Mouse (Mus musculus): Measurements from ENCODE around the gene Rnaseh1. TPM values are rescaled to one million over a fixed set of nuclear protein-coding genes. Genes with fewer than 3 reads are reported as not detected.

The Rnaseh1 gene
- total RNA-seq, 2 experiments from 2014 or later: 10.9 to 12.6 TPM

- no peak for DNase-seq (ENCODE audit: extremely low spot score in 1 of 2, low spot score in 2 of 2)
- intact Hi-C loops (cut with DNase I): no loop called here
These were observed 10.6 kb upstream of the Rnaseh1 start for GRCm38 (mm10) chr12:28638778-28639177.

- no peak for DNase-seq (ENCODE audit: extremely low spot score in 1 of 2, low spot score in 2 of 2)
- intact Hi-C loops (cut with DNase I): no loop called here
These were observed 13.2 kb downstream of the Rnaseh1 start for GRCm38 (mm10) chr12:28662628-28663027.

- no peak for DNase-seq (ENCODE audit: extremely low spot score in 1 of 2, low spot score in 2 of 2)
- intact Hi-C loops (cut with DNase I): no loop called here
These were observed 17.3 kb downstream of the Rnaseh1 start for GRCm38 (mm10) chr12:28666734-28667133.

GRCm38 (mm10) chr12:28667287-28667686 lies 17.9 kb downstream of the Rnaseh1 start:
- intact Hi-C loops (cut with DNase I): no loop called here
- no peak for DNase-seq (ENCODE audit: extremely low spot score in 1 of 2, low spot score in 2 of 2)

- intact Hi-C loops (cut with DNase I): no loop called here
- DNase-seq (ENCODE audit: extremely low spot score in 1 of 2, low spot score in 2 of 2): no peak
These were observed 24.8 kb downstream of the Rnaseh1 start for GRCm38 (mm10) chr12:28674038-28674720.

GRCm38 (mm10) chr12:28675121-28675924 lies 25.9 kb downstream of the Rnaseh1 start, which contains the start of gene Adi1:
Adi1 (plus strand) TSS chr12:28675231.
- peak; percentile 86 to 92 for DNase-seq (ENCODE audit: extremely low spot score in 1 of 2, low spot score in 2 of 2)
- intact Hi-C loops (cut with DNase I): no loop called here

- intact Hi-C loops (cut with DNase I): no loop called here
These were observed 26.5 kb downstream of the Rnaseh1 start for GRCm38 (mm10) chr12:28675925-28676209.

GRCm38 (mm10) chr12:28684674-28685073 lies 35.3 kb downstream of the Rnaseh1 start:
- intact Hi-C loops (cut with DNase I): no loop called here

More at GRCm38 (mm10) chr12:28675925-28676209, 26.5 kb downstream of the Rnaseh1 start:
- no peak for DNase-seq (ENCODE audit: extremely low spot score in 1 of 2, low spot score in 2 of 2)

GRCm38 (mm10) chr12:28685771-28686170 lies 36.4 kb downstream of the Rnaseh1 start:
- DNase-seq (ENCODE audit: extremely low spot score in 1 of 2, low spot score in 2 of 2): no peak
- intact Hi-C loops (cut with DNase I): no loop called here

More at GRCm38 (mm10) chr12:28684674-28685073, 35.3 kb downstream of the Rnaseh1 start:
- no peak for DNase-seq (ENCODE audit: extremely low spot score in 1 of 2, low spot score in 2 of 2)

GRCm38 (mm10) chr12:28686199-28686879 lies 36.9 kb downstream of the Rnaseh1 start:
- no peak for DNase-seq (ENCODE audit: extremely low spot score in 1 of 2, low spot score in 2 of 2)
- intact Hi-C loops (cut with DNase I): no loop called here

- no peak for DNase-seq (ENCODE audit: extremely low spot score in 1 of 2, low spot score in 2 of 2)
- intact Hi-C loops (cut with DNase I): no loop called here
These were observed 39.6 kb downstream of the Rnaseh1 start for GRCm38 (mm10) chr12:28688996-28689395.

- intact Hi-C loops (cut with DNase I): no loop called here
- DNase-seq (ENCODE audit: extremely low spot score in 1 of 2, low spot score in 2 of 2): no peak
These were observed 41.3 kb downstream of the Rnaseh1 start for GRCm38 (mm10) chr12:28690730-28691129.

- DNase-seq (ENCODE audit: extremely low spot score in 1 of 2, low spot score in 2 of 2): no peak
These were observed 44.3 kb downstream of the Rnaseh1 start for GRCm38 (mm10) chr12:28693738-28694137.

GRCm38 (mm10) chr12:28694231-28694630 lies 44.8 kb downstream of the Rnaseh1 start:
- intact Hi-C loops (cut with DNase I): no loop called here
- DNase-seq (ENCODE audit: extremely low spot score in 1 of 2, low spot score in 2 of 2): no peak

More at GRCm38 (mm10) chr12:28693738-28694137, 44.3 kb downstream of the Rnaseh1 start:
- intact Hi-C loops (cut with DNase I): no loop called here

- intact Hi-C loops (cut with DNase I): no loop called here
- DNase-seq (ENCODE audit: extremely low spot score in 1 of 2, low spot score in 2 of 2): no peak
These were observed 45.4 kb downstream of the Rnaseh1 start for GRCm38 (mm10) chr12:28694776-28695175.

GRCm38 (mm10) chr12:28697821-28698595 lies 48.6 kb downstream of the Rnaseh1 start:
- DNase-seq (ENCODE audit: extremely low spot score in 1 of 2, low spot score in 2 of 2): peak in 1 of 2 experiments; percentile 43

GRCm38 (mm10) chr12:28699086-28699485 lies 49.7 kb downstream of the Rnaseh1 start:
- no peak for DNase-seq (ENCODE audit: extremely low spot score in 1 of 2, low spot score in 2 of 2)
- intact Hi-C loops (cut with DNase I): no loop called here

More at GRCm38 (mm10) chr12:28697821-28698595, 48.6 kb downstream of the Rnaseh1 start:
- intact Hi-C loops (cut with DNase I): no loop called here

GRCm38 (mm10) chr12:28699656-28700055 lies 50.3 kb downstream of the Rnaseh1 start:
- peak; percentile 70 to 81 for DNase-seq (ENCODE audit: extremely low spot score in 1 of 2, low spot score in 2 of 2)
- intact Hi-C loops (cut with DNase I): loop anchor here (10.0 kb wide), 1 partner anchor 435 kb away; no protein-coding TSS in a partner anchor

- intact Hi-C loops (cut with DNase I): loop anchor here (10.0 kb wide), 1 partner anchor 435 kb away; no protein-coding TSS in a partner anchor
- peak in 1 of 2 experiments; percentile 45 for DNase-seq (ENCODE audit: extremely low spot score in 1 of 2, low spot score in 2 of 2)
These were observed 50.7 kb downstream of the Rnaseh1 start for GRCm38 (mm10) chr12:28700101-28700511.
